8 mouse cellular contexts compared by ENCODE assay signal in genomic region chr2:173272354-173272900, GRCm38 (mm10). TPM values are rescaled to one million over a fixed set of nuclear protein-coding genes. Genes with fewer than 3 reads are reported as not detected.
DNase-seq lines count a peak whose midpoint lies in the region; ATAC-seq and TF ChIP-seq lines count a peak whose summit lies in the region.

No protein-coding gene starts in this region.

- peaks cover 54% of the 10 kb centered on the region for H3K4me1 ChIP-seq in forebrain, embryonic 14.5 days (ENCODE audit: control insufficient read depth, insufficient read depth, low read length)
- H3K4me1 ChIP-seq in forebrain, embryonic 12.5 days = peaks cover 69% of the 10 kb centered on the region
- H3K4me1 ChIP-seq in lung, adult 2 months (ENCODE audit: control insufficient read depth, insufficient read depth, low read length) = peaks cover 9% of the 10 kb centered on the region; the same call in 1 of the 2 replicates
- H3K4me1 ChIP-seq in lung, postnatal 0 days (ENCODE audit: insufficient read depth, low read depth, low read length) = peaks cover 17% of the 10 kb centered on the region; the same call in 1 of the 2 replicates
- H3K4me1 ChIP-seq in hindbrain, embryonic 16.5 days (ENCODE audit: control insufficient read depth, insufficient read depth, low read depth, low read length) = peaks cover 47% of the 10 kb centered on the region
- H3K4me1 ChIP-seq in stomach, embryonic 14.5 days (ENCODE audit: control insufficient read depth, insufficient read depth, low read length) = peaks cover 53% of the 10 kb centered on the region
- no peaks in the 10 kb centered on the region for H3K4me1 ChIP-seq in liver, embryonic 11.5 days (replicated peaks; ENCODE audit: control insufficient read depth, insufficient read depth, low read length)

- no peak overlapping the region for H3K9ac ChIP-seq in forebrain, embryonic 14.5 days (ENCODE audit: low read length)
- no peak overlapping the region for H3K9ac ChIP-seq in forebrain, embryonic 12.5 days
- no peak overlapping the region for H3K9ac ChIP-seq in lung, postnatal 0 days (replicated peaks; ENCODE audit: low read depth)
- H3K9ac ChIP-seq in hindbrain, embryonic 16.5 days (ENCODE audit: low read depth, low read length) = no peak overlapping the region
- no peak overlapping the region for H3K9ac ChIP-seq in stomach, embryonic 14.5 days (replicated peaks; ENCODE audit: low read depth, low read length)
- no peak overlapping the region for H3K9ac ChIP-seq in liver, embryonic 11.5 days (ENCODE audit: low read depth, low read length)

- no peak for TF ChIP-seq CTCF in lung, adult 2 months (IDR thresholded peaks at IDR 0.05; ENCODE audit: insufficient read depth, low read length)
- TF ChIP-seq CTCF in lung, postnatal 0 days (IDR thresholded peaks at IDR 0.05) = no peak

- peak overlapping the region; percentile 14; the same call in 1 of the 2 replicates for H3K4me2 ChIP-seq in forebrain, embryonic 14.5 days (ENCODE audit: low read length)
- no peak overlapping the region for H3K4me2 ChIP-seq in forebrain, embryonic 12.5 days
- H3K4me2 ChIP-seq in lung, postnatal 0 days (replicated peaks; ENCODE audit: low read depth, low read length) = no peak overlapping the region
- H3K4me2 ChIP-seq in hindbrain, embryonic 16.5 days (ENCODE audit: low read length) = peak overlapping the region; percentile 22
- H3K4me2 ChIP-seq in stomach, embryonic 14.5 days (replicated peaks; ENCODE audit: low read depth, low read length) = peak overlapping the region; percentile 60; the same call in 1 of the 2 replicates
- no peak overlapping the region for H3K4me2 ChIP-seq in liver, embryonic 11.5 days

- no peaks in the 10 kb centered on the region for H3K27me3 ChIP-seq in forebrain, embryonic 14.5 days (replicated peaks; ENCODE audit: control insufficient read depth, insufficient read depth, low read length)
- H3K27me3 ChIP-seq in forebrain, embryonic 12.5 days = 0 out of 2 replicates have a peak, but pooled peaks cover 10% of the 10 kb centered on the region
- H3K27me3 ChIP-seq in lung, postnatal 0 days (replicated peaks; ENCODE audit: insufficient read depth, low read length) = no peaks in the 10 kb centered on the region
- no peaks in the 10 kb centered on the region for H3K27me3 ChIP-seq in hindbrain, embryonic 16.5 days (replicated peaks; ENCODE audit: control insufficient read depth, insufficient read depth, low read length)
- no peaks in the 10 kb centered on the region for H3K27me3 ChIP-seq in stomach, embryonic 14.5 days (ENCODE audit: control insufficient read depth, insufficient read depth, low read length)
- peaks cover 70% of the 10 kb centered on the region for H3K27me3 ChIP-seq in liver, embryonic 11.5 days (replicated peaks; ENCODE audit: control insufficient read depth, insufficient read depth, low read length)

- TF ChIP-seq EP300 in lung, postnatal 0 days (IDR thresholded peaks at IDR 0.05) = no peak

- no peaks in the 10 kb centered on the region for H3K9me3 ChIP-seq in forebrain, embryonic 14.5 days (replicated peaks; ENCODE audit: control insufficient read depth, low read length)
- no peaks in the 10 kb centered on the region for H3K9me3 ChIP-seq in forebrain, embryonic 12.5 days
- no peaks in the 10 kb centered on the region for H3K9me3 ChIP-seq in lung, postnatal 0 days (ENCODE audit: low read length)
- no peaks in the 10 kb centered on the region for H3K9me3 ChIP-seq in hindbrain, embryonic 16.5 days (ENCODE audit: control insufficient read depth, low read length)
- no peaks in the 10 kb centered on the region for H3K9me3 ChIP-seq in stomach, embryonic 14.5 days (ENCODE audit: control insufficient read depth, low read depth, low read length)
- no peaks in the 10 kb centered on the region for H3K9me3 ChIP-seq in liver, embryonic 11.5 days (ENCODE audit: control insufficient read depth, low read length)

- H3K36me3 ChIP-seq in forebrain, embryonic 14.5 days (ENCODE audit: control insufficient read depth, insufficient read depth, low read length) = no peaks in the 10 kb centered on the region
- H3K36me3 ChIP-seq in forebrain, embryonic 12.5 days (replicated peaks) = no peaks in the 10 kb centered on the region
- H3K36me3 ChIP-seq in lung, postnatal 0 days (ENCODE audit: insufficient read depth, low read length) = no peaks in the 10 kb centered on the region
- H3K36me3 ChIP-seq in hindbrain, embryonic 16.5 days (ENCODE audit: control insufficient read depth, insufficient read depth, low read length) = no peaks in the 10 kb centered on the region
- no peaks in the 10 kb centered on the region for H3K36me3 ChIP-seq in stomach, embryonic 14.5 days (ENCODE audit: control insufficient read depth, insufficient read depth, low read length)
- H3K36me3 ChIP-seq in liver, embryonic 11.5 days (ENCODE audit: control insufficient read depth, insufficient read depth, low read length) = no peaks in the 10 kb centered on the region

- no peak overlapping the region for H3K4me3 ChIP-seq in forebrain, embryonic 14.5 days (ENCODE audit: low read depth, low read length)
- H3K4me3 ChIP-seq in forebrain, embryonic 12.5 days (replicated peaks) = no peak overlapping the region
- no peak overlapping the region for H3K4me3 ChIP-seq in lung, adult 2 months (replicated peaks; ENCODE audit: extremely low read depth, low read depth, low read length)
- H3K4me3 ChIP-seq in lung, postnatal 0 days (ENCODE audit: low read depth, low read length) = no peak overlapping the region
- H3K4me3 ChIP-seq in hindbrain, embryonic 16.5 days (ENCODE audit: low read length) = no peak overlapping the region
- peak overlapping the region; percentile 1; the same call in 1 of the 2 replicates for H3K4me3 ChIP-seq in stomach, embryonic 14.5 days (ENCODE audit: low read depth, low read length)
- H3K4me3 ChIP-seq in liver, embryonic 11.5 days (ENCODE audit: low read depth, low read length) = no peak overlapping the region

- ATAC-seq in forebrain, embryonic 14.5 days = no peak
- no peak for ATAC-seq in forebrain, embryonic 12.5 days (ENCODE audit: low FRiP score)
- no peak for ATAC-seq in lung, postnatal 0 days
- no peak for ATAC-seq in hindbrain, embryonic 16.5 days
- ATAC-seq in stomach, embryonic 14.5 days (ENCODE audit: insufficient number of reproducible peaks, insufficient read depth, low FRiP score, low read depth) = no peak
- ATAC-seq in erythroblast, adult 5-6 weeks (replicated peaks; ENCODE audit: low FRiP score, poor library complexity, severe bottlenecking) = no peak
- ATAC-seq in liver, embryonic 11.5 days (replicated peaks; ENCODE audit: low FRiP score) = no peak

- no peak overlapping the region for H3K27ac ChIP-seq in forebrain, embryonic 14.5 days (ENCODE audit: low read depth, low read length)
- H3K27ac ChIP-seq in forebrain, embryonic 12.5 days = no peak overlapping the region
- H3K27ac ChIP-seq in lung, postnatal 0 days (ENCODE audit: low read length) = no peak overlapping the region
- H3K27ac ChIP-seq in hindbrain, embryonic 16.5 days (ENCODE audit: low read depth, low read length) = no peak overlapping the region
- no peak overlapping the region for H3K27ac ChIP-seq in stomach, embryonic 14.5 days (ENCODE audit: low read length)
- no peak overlapping the region for H3K27ac ChIP-seq in liver, embryonic 11.5 days (ENCODE audit: low read depth, low read length)

- 76% methylated on average over 11 of the region's 11 CpGs for WGBS in forebrain, embryonic 14.5 days
- WGBS in forebrain, embryonic 12.5 days = 79% methylated on average over 11 of the region's 11 CpGs
- WGBS in lung, adult 2 months = 65% methylated on average over 11 of the region's 11 CpGs
- WGBS in lung, postnatal 0 days = 71% methylated on average over 11 of the region's 11 CpGs
- WGBS in hindbrain, embryonic 16.5 days = 81% methylated on average over 11 of the region's 11 CpGs
- 69% methylated on average over 11 of the region's 11 CpGs for WGBS in stomach, embryonic 14.5 days
- 64% methylated on average over 11 of the region's 11 CpGs for WGBS in liver, embryonic 11.5 days

- no peak for DNase-seq in forebrain, embryonic 14.5 days (ENCODE audit: low spot score)
- DNase-seq in lung, adult 2 months = peak; percentile 21
- DNase-seq in lung, postnatal 0 days (ENCODE audit: low spot score) = no peak
- no peak for DNase-seq in liver, embryonic 11.5 days (ENCODE audit: low spot score)

- TF ChIP-seq POLR2A in lung, adult 2 months (IDR thresholded peaks at IDR 0.05; ENCODE audit: borderline replicate concordance, extremely low read depth, low read depth, low read length) = no peak

RNA-seq across cellular contexts. Expression of gene Pmepa1, which starts 3.9 kb away (rescaled TPM):
- 6.9 and 8.8 TPM in 2 replicates for polyA plus RNA-seq in forebrain, embryonic 14.5 days (2014; fragmentation: Nextera tagmentation; extraction: Ambion mirVana)
- polyA plus RNA-seq in forebrain, embryonic 12.5 days (2016; fragmentation: Nextera tagmentation; extraction: Ambion mirVana) = 3.7 and 4.7 TPM in 2 replicates
- 96.2 and 97.7 TPM in 2 replicates for polyA plus RNA-seq in lung, adult 2 months (2012; rRNA removed)
- 9.8 and 11.1 TPM in 2 replicates for polyA plus RNA-seq in lung, postnatal 0 days (2015; fragmentation: Nextera tagmentation; extraction: Ambion mirVana)
- 3.2 and 3.9 TPM in 2 replicates for polyA plus RNA-seq in hindbrain, embryonic 16.5 days (2015; fragmentation: Nextera tagmentation; extraction: Ambion mirVana)
- 13.3 and 14.8 TPM in 2 replicates for polyA plus RNA-seq in stomach, embryonic 14.5 days (2014; fragmentation: Nextera tagmentation; extraction: Ambion mirVana)
- total RNA-seq in erythroblast, adult 5-6 weeks (2015; ENCODE audit: low replicate concordance) = 0.96 TPM in 1 of 2 replicates, not detected in the other
- not detected in 2 replicates for total RNA-seq in erythroblast, adult 5-6 weeks (2017; ENCODE audit: low replicate concordance)
- 0.95 and 1.2 TPM in 2 replicates for polyA plus RNA-seq in liver, embryonic 11.5 days (2014; fragmentation: Nextera tagmentation; extraction: Ambion mirVana)

RNA-seq across cellular contexts. Expression of gene Zbp1, which starts 53.7 kb away (rescaled TPM):
- polyA plus RNA-seq in forebrain, embryonic 14.5 days (2014; fragmentation: Nextera tagmentation; extraction: Ambion mirVana) = not detected in 2 replicates
- 0.34 TPM in 1 of 2 replicates, not detected in the other for polyA plus RNA-seq in forebrain, embryonic 12.5 days (2016; fragmentation: Nextera tagmentation; extraction: Ambion mirVana)
- 4.8 and 5.7 TPM in 2 replicates for polyA plus RNA-seq in lung, adult 2 months (2012; rRNA removed)
- polyA plus RNA-seq in lung, postnatal 0 days (2015; fragmentation: Nextera tagmentation; extraction: Ambion mirVana) = 1.1 and 2.5 TPM in 2 replicates
- polyA plus RNA-seq in hindbrain, embryonic 16.5 days (2015; fragmentation: Nextera tagmentation; extraction: Ambion mirVana) = 0.20 TPM in 1 of 2 replicates, not detected in the other
- 0.91 TPM in 1 of 2 replicates, not detected in the other for polyA plus RNA-seq in stomach, embryonic 14.5 days (2014; fragmentation: Nextera tagmentation; extraction: Ambion mirVana)
- 4.4 and 11.1 TPM in 2 replicates for total RNA-seq in erythroblast, adult 5-6 weeks (2015; ENCODE audit: low replicate concordance)
- total RNA-seq in erythroblast, adult 5-6 weeks (2017; ENCODE audit: low replicate concordance) = 3.0 and 6.4 TPM in 2 replicates
- polyA plus RNA-seq in liver, embryonic 11.5 days (2014; fragmentation: Nextera tagmentation; extraction: Ambion mirVana) = not detected in 2 replicates

Comparison
In these comparisons a context has a peak if more than half of its experiments do, and no peak if none do; other contexts are left out.
1. H3K4me2 ChIP-seq: peak in forebrain, embryonic 14.5 days (single experiment), hindbrain, embryonic 16.5 days (single experiment) and stomach, embryonic 14.5 days (single experiment); none in forebrain, embryonic 12.5 days (single experiment), lung, postnatal 0 days (single experiment) and liver, embryonic 11.5 days (single experiment).